Mouse (Mus musculus): ENCODE measurements at regions not wholly inside any gene's neighbourhood (a gene's known extent, or its start where the extent isn't known, plus 50 kb on each side); places are given as distances from the start of the nearest gene placed in this dataset.
A peak's percentile ranks its signal among the peaks of the same experiment; 100 is the strongest.

DNA sequence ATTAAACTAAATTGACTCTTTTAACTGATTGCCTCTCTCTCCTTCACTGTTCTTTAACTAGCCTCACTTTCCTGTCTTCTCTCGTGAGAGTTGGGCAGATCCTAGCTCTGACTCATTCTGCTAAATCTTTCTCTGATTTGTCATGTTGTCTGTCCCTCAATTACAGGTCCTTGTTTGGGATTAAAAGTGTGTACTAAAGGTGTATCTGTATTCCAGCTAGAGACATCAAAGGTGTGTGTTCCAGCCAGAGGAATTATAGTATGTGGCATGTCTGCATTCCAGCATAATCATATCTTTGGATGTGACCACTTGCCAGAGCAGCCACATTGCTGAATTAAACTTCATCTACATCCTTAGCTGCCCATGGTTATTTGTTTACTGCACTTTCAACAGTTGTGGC, 167.5 kb upstream of the Fam83b start:
- DNase-seq (ENCODE audit: low spot score in 2 of 2): no peak

DNA sequence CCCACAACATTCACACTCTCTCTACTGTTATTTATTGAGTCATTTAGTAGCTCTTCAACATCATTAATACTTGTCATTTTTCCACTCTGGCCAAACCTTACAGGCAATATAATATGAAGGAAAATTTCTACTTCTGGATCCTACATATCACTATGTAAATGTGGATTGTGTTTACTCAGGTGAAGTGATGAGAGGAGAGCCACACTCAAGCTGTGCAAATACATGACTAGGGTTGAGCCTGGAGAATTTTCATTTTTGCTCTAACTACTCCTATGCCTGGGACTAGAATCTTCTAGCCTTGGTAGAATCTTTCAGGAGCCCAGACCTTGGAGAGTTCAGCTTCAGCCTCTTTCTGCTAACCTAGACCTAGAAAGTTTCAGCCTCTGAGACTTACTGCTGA, 166.9 kb upstream of the Fam83b start:
- DNase-seq (ENCODE audit: low spot score in 2 of 2): no peak

DNA sequence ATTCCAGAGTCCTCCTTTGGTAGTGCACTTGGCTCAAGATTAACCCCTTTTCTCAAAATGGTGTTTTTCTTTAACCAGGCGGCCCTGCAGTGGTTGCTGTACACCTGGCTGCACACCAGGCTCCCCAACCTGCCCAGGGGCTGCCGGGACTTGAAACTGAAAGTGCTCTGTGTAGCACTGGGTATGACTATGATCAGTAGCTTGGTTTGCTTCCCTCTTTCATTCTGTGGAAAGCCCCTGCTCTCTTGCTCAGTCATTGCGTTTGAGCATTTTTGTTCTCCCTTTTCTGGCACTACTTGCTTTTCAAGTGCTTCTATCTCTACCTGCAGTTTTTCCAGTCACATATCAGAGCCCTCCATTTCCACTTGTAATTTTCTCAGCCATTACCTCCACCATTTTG, 156.0 kb upstream of the Fam83b start:
- no peak for DNase-seq (ENCODE audit: low spot score in 2 of 2)

DNA sequence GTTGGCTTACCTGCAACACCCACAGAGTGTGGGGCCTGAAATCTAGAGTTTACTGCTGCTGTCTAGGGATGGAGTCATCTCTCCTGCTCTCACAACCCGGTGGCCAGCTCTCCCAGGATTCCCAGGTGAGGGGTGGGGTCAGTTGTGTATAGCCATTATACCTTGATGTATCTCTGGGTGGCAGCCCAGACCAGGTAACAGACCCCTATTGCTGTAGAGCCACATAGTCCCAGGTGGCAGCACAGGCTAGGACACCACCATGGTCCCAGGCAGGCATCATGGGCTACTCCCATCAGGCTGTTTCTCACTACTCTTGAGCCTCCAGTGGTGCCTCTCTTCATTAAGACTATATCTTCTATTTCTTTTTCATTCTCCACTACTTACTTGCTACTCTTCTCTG, 148.9 kb upstream of the Fam83b start:
- no peak for DNase-seq (ENCODE audit: low spot score in 2 of 2)

DNA sequence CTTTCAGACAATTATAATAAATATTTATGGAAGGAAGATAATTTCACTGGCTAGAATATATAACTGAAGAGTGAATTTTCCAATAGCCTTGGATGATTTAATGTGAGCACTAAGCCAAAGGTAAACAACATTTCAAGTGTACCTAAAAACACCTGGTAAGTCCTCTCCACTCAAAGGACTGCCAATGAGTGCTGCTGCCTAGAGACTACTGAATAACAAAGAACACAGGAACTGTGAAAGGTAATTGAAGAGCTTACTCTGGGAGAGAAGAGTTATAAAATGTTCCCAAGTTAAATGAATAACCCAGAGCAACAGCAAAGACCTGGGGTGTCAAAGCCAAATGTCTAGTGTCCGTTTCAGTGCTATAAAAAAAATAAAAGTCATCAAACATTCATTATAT, 139.5 kb upstream of the Fam83b start:
- no peak for DNase-seq (ENCODE audit: low spot score in 2 of 2)

DNA sequence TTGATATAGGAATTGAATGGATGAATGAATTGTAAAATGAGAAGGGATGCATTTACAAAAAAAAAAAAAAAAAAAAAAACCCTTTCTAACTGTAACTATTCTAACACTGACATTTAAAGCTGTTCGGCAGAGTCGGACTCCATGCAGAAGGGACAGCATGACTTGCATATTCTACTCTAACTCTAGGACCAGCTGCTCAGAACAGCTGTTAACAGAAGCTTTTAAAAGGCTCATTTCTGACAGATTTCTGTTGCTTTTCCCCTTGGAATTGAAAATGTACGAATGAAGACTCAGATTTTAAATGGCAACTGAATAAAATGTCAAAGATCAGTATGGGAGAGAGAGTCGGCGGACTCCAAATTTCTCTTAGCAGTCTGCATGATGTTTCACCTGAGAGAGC, 138.9 kb upstream of the Fam83b start:
- DNase-seq (ENCODE audit: low spot score in 2 of 2): peak; percentile 18 to 63

DNA sequence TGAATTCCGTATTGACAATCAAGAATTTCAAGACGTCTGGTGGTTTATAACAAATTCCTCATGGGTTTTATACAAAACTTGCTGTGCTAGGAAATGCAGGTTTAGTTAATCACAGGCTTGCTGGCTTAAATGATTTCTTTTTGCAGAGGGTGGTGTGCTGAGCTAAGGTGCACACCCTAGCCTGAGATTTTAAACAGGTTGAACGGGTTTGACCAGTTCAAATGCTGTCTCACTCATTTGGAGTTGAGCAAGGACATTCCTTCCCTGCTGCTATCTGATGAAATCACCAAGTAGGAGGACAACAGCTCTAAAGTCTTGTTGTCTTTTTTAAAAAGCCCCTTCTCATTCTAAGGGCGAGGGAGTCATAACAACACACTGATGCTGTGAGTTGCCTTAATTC, 128.6 kb upstream of the Fam83b start:
- DNase-seq (ENCODE audit: low spot score in 2 of 2): no peak

DNA sequence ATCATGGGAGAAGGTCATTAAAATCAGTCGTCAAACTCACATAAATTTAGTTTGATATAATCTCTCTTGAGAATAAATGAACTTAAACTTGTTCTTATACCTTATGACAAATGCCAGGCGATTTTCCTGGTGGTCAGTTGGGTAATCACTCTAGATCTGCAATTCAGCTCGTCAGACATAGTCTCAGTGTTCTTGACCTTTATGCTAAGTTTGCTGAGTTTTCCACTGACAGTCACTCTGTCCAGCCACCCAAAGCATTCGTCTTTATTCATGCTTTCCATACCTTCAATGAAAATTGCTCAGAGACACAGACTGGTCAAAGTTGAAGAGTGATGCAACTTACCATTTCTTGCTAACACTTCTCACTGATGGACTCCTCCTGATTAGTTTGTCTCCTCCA, 126.1 kb upstream of the Fam83b start:
- DNase-seq (ENCODE audit: low spot score in 2 of 2): no peak

DNA sequence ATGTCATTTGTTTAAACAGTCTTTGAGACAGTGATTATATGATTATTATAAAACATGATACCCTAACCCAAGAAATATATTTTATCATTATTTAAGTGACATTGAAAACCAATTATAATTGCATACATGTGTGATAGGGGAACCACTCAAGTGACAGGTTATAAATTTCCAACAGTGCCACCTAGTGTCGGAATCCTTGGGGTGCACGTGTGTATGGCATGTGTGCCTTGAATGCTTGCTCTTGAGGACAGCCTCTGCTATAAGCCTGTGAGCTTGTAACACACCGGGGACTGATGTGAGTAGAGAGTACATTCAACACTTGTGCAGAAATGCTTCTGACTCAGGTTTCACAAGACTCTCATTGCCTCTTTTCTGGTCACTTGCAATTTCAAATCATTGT, 93.9 kb upstream of the Fam83b start:
- peak; percentile 38 to 71 for DNase-seq (ENCODE audit: low spot score in 2 of 2)

DNA sequence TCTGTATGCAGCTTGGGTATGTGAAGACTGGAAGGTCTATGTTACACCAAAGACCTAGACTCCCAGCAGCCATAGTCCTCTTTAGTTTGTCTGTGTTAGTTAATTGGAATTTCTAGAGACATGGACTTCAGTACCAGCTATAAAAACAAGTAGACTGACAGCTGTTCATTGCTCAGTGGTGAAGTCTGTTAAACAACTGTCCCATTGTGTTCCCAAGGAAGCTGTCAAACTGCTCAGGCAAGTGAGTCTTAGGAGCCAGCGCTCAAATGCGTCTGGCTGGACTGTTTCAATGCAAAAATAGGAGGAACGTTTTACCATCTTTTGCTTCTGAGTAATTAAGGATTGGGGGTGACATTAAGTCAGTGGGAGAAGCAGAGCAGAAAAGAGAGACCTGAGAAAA, 92.9 kb upstream of the Fam83b start:
- DNase-seq (ENCODE audit: low spot score in 2 of 2): no peak

DNA sequence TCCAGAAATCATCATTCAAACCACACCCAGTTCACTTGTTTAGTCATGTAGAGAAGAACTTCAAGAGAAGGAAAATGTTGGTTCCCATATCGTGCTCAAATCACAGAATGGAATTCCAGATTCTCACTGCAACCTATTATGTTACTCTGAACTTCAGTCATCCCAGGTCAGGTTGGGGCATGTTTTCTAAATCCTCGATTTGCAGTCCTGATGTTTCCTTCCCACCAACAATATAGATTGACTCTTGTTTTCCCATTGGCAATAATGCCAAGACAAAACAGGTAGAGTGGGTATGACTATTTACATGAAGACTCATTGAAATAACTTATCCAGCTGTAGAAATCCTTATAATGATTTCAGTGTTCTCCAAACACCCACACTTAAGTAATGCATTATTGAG, 86.4 kb upstream of the Fam83b start:
- no peak for DNase-seq (ENCODE audit: low spot score in 2 of 2)

DNA sequence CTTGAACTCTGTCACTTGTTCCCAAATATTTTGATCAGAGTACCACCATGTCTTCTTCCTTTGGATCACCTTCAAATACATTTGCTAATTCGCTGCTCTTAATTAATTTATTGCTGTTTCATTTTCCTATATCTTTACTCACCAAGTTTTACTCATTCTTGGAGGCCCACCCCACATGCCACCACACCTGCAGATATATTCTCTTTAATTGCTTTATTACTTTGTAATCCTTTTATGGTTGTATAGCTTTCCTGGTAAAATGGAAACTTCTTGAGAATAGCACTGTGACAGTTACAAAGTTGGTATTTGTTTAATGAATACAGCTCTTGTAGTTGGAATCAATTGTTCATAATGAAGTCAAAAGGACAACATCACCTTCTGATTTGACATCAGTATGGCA, 82.6 kb upstream of the Fam83b start:
- no peak for DNase-seq (ENCODE audit: low spot score in 2 of 2)

DNA sequence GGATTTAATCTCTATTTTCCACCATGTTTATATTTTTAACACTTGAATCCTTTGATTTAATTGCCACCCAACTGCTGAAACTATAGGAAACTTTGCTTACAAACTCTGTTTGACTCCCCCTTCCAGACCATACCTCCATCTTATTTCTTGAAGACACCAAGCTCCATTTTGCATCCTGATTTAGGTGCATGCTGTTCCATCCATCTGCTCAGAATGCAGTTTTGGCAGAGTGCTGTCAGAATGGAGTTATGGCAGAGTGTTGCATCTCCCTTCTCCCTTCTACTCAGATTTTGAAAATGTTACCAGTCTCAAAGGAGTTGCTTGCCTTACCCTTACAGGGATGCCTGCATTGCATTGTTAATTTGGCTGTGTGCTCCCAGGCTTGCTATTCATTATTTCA, 79.5 kb upstream of the Fam83b start:
- DNase-seq (ENCODE audit: low spot score in 2 of 2): no peak
